Mouse (Mus musculus): ENCODE measurements around the gene 1810055G02Rik. TPM values are rescaled to one million over a fixed set of nuclear protein-coding genes. Genes with fewer than 3 reads are reported as not detected.

Gene 1810055G02Rik
- total and polyA plus RNA-seq, 3 experiments = 22.4 to 32.3 TPM; not detected in 1

DNA sequence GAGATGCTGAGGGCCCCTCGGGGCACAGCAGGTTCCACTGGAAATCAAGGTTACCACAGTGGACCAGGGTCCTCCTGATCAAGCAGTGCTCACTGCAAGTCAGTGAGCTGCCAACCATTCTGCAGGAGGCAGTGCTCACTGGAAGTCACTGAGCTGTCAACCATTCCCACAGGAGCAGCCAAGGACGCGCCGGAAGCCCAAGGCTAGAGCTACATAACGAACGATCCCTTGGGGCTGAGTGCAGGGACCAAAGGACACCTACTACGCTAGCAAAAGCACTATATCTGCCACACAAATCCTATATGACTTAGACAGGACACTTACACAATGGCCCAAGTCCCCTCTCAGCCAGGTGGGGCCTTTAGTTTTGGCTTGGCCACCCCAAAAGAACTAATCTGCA is 27.4 kb upstream of the 1810055G02Rik start:
- H3K79me2 ChIP-seq (ENCODE audit: control insufficient read depth, insufficient read depth, low read length, poor library complexity) = peaks cover 20% of the 10 kb centered on the region
- no peaks in the 10 kb centered on the region for H3K9me3 ChIP-seq (replicated peaks; ENCODE audit: insufficient read depth, low read length)
- H3K36me3 ChIP-seq (ENCODE audit: control insufficient read depth in 1 of 2, insufficient read depth in 2 of 2, low read length in 2 of 2) = no peaks in the 10 kb centered on the region
- H3K9ac ChIP-seq (ENCODE audit: control insufficient read depth, low read depth, low read length, poor library complexity, severe bottlenecking) = no peak overlapping the region
- H3K4me3 ChIP-seq (ENCODE audit: control insufficient read depth in 1 of 2, insufficient read depth in 1 of 2, low read depth in 2 of 2, low read length in 2 of 2) = no peak overlapping the region
- DNase-seq (ENCODE audit: low read depth, low spot score) = no peak
- H3K27me3 ChIP-seq (ENCODE audit: control insufficient read depth in 1 of 2, insufficient read depth in 2 of 2, low read length in 2 of 2) = no peaks in the 10 kb centered on the region
- no peak for TF ChIP-seq ZKSCAN1 (IDR thresholded peaks at IDR 0.05; ENCODE audit: low read depth, low read length)
- TF ChIP-seq ZMIZ1 (IDR thresholded peaks at IDR 0.05; ENCODE audit: low read depth, low read length) = no peak
- TF ChIP-seq ZNF384 (IDR thresholded peaks at IDR 0.05; ENCODE audit: low read depth, low read length) = no peak
- TF ChIP-seq GABPA (IDR thresholded peaks at IDR 0.05; ENCODE audit: low read depth, low read length) = no peak
- H3K27ac ChIP-seq (ENCODE audit: control insufficient read depth, low read depth, low read length) = no peak overlapping the region
- peaks cover 1 to 8% of the 10 kb centered on the region in 2 experiments; a peak in 2 of 4 replicates for H3K4me1 ChIP-seq (ENCODE audit: control insufficient read depth in 1 of 2, insufficient read depth in 2 of 2, low read length in 2 of 2)

DNA sequence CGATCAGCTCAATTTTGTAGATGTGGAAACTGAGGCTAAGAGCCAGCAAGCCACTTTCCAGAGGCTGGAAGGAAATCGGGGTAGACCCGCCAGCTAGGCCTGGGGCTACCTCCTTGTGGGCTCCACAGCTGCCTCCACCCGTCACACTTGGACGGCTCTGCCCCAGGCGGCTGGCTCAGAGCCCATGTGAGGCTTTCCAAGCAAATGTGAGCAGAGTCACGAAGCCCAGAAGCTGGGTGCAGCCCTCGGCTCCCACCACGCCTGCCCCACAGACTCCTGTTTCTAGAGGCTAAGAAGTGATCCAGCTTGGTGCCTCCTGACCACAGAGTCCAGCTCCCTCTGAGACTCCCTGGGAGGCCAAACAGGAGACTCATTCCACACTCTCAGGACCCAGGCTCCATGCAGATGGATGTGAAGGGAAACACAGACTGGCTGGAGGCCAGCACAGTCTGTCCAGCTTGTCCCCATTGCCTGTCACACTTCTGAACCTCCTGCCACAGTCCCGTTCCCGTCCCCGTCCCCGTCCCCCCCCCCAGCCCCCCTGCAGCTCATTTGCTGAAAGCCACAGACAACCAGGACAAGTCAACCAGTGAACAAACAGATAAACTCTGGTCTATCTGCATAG is 26.7 kb upstream of the 1810055G02Rik start:
- TF ChIP-seq POLR2A (IDR thresholded peaks at IDR 0.05; ENCODE audit: control insufficient read depth in 1 of 2, insufficient read depth in 1 of 2, low read depth in 1 of 2, low read length in 2 of 2, poor library complexity in 1 of 2) (no peak), TAL1 (IDR thresholded peaks at IDR 0.05; ENCODE audit: low read length) (no peak), EP300 (IDR thresholded peaks at IDR 0.05; ENCODE audit: low read depth in 1 of 2, low read length in 2 of 2) (no peak), CHD2 (IDR thresholded peaks at IDR 0.05; ENCODE audit: low read length) (no peak), RCOR1 (IDR thresholded peaks at IDR 0.05; ENCODE audit: low read depth, low read length) (no peak), CHD1 (IDR thresholded peaks at IDR 0.05; ENCODE audit: low read depth, low read length) (no peak), KAT2A (conservative IDR thresholded peaks at IDR 0.05; ENCODE audit: low read depth, low read length) (no peak), MAZ (IDR thresholded peaks at IDR 0.05; ENCODE audit: low read depth, low read length) (no peak), POLR2AphosphoS2 (IDR thresholded peaks at IDR 0.05; ENCODE audit: low read length) (no peak), MAX (IDR thresholded peaks at IDR 0.05; ENCODE audit: low read length) (no peak), TCF12 (IDR thresholded peaks at IDR 0.05; ENCODE audit: low read depth, low read length) (no peak), POLR2AphosphoS5 (IDR thresholded peaks at IDR 0.05; ENCODE audit: borderline replicate concordance, low read depth, low read length) (no peak), ELF1 (IDR thresholded peaks at IDR 0.05; ENCODE audit: low read depth, low read length) (no peak), HCFC1 (IDR thresholded peaks at IDR 0.05; ENCODE audit: low read depth, low read length) (no peak), GABPA (IDR thresholded peaks at IDR 0.05; ENCODE audit: low read depth, low read length) (no peak), RAD21 (IDR thresholded peaks at IDR 0.05; ENCODE audit: low read depth, low read length) (no peak), ZMIZ1 (IDR thresholded peaks at IDR 0.05; ENCODE audit: low read depth, low read length) (no peak)
- Histone ChIP-seq H3K79me2 (ENCODE audit: control insufficient read depth, insufficient read depth, low read length, poor library complexity) (peaks cover 25% of the 10 kb centered on the region), H3K27ac (ENCODE audit: control insufficient read depth, low read depth, low read length) (no peak overlapping the region), H3K36me3 (ENCODE audit: control insufficient read depth in 1 of 2, insufficient read depth in 2 of 2, low read length in 2 of 2) (no peaks in the 10 kb centered on the region), H3K9me3 (replicated peaks; ENCODE audit: insufficient read depth, low read length) (no peaks in the 10 kb centered on the region), H3K4me1 (ENCODE audit: control insufficient read depth in 1 of 2, insufficient read depth in 2 of 2, low read length in 2 of 2) (peaks cover 3 to 8% of the 10 kb centered on the region in 2 experiments; a peak in 2 of 4 replicates), H3K27me3 (ENCODE audit: control insufficient read depth in 1 of 2, insufficient read depth in 2 of 2, low read length in 2 of 2) (no peaks in the 10 kb centered on the region), H3K4me3 (ENCODE audit: control insufficient read depth in 1 of 2, insufficient read depth in 1 of 2, low read depth in 2 of 2, low read length in 2 of 2) (no peak overlapping the region), H3K9ac (ENCODE audit: control insufficient read depth, low read depth, low read length, poor library complexity, severe bottlenecking) (no peak overlapping the region)
- no peak for DNase-seq (ENCODE audit: low read depth, low spot score)
